Mouse (Mus musculus) embryonic facial prominence, embryonic 12.5 days (tissue): ENCODE results near the gene Gm16451. TPM values are rescaled to one million over a fixed set of nuclear protein-coding genes. Genes with fewer than 3 reads are reported as not detected.
"Not testable (repeated sequence)": the region's sequence is repeated elsewhere in the genome, so short reads cannot be mapped to it uniquely, and the experiment has no call there.

Experiments used
- ATAC-seq: fragments of 200-750 bp; cut with Nextera tagmentation; 2 replicates; pipeline ENCODE4 v1.8.0; 2017; ENCODE audit not compliant: insufficient number of reproducible peaks, insufficient read depth, low FRiP score, low TSS enrichment
- H3K27ac ChIP-seq: fragments of 300-500 bp; sonication (generic); 2 replicates; pipeline ENCODE4 v1.5.1; 2016; ENCODE audit warnings: mild to moderate bottlenecking
- H3K27me3 ChIP-seq: fragments of 300-500 bp; sonication (generic); 2 replicates; pipeline ENCODE4 v1.6.1; 2016; ENCODE audit warnings: mild to moderate bottlenecking, moderate library complexity
- H3K36me3 ChIP-seq: fragments of 300-500 bp; sonication (generic); 2 replicates; pipeline ENCODE4 v1.6.1; 2016; ENCODE audit warnings: mild to moderate bottlenecking
- H3K4me1 ChIP-seq: fragments of 300-500 bp; sonication (generic); 2 replicates; pipeline ENCODE4 v1.6.1; 2016
- H3K4me2 ChIP-seq: fragments of 300-500 bp; sonication (generic); replicated peaks from 2 replicates; pipeline ENCODE4 v1.6.1; 2016; ENCODE audit warnings: mild to moderate bottlenecking, moderate library complexity
- H3K4me3 ChIP-seq: fragments of 300-500 bp; sonication (generic); 2 replicates; pipeline ENCODE4 v1.5.1; 2016; ENCODE audit warnings: mild to moderate bottlenecking
- H3K9ac ChIP-seq: fragments of 300-500 bp; sonication (generic); 2 replicates; pipeline ENCODE4 v1.6.1; 2016; ENCODE audit warnings: mild to moderate bottlenecking, moderate library complexity
- H3K9me3 ChIP-seq: fragments of 300-500 bp; sonication (generic); 2 replicates; pipeline ENCODE4 v1.6.1; 2016; ENCODE audit warnings: mild to moderate bottlenecking, moderate library complexity
- WGBS: fragments of 180-500 bp; shearing (Covaris S2); methylation state at CpG from one replicate; pipeline ENCODE4 v1.1.7; 2016; 5-methylcytosine and 5-hydroxymethylcytosine counted together
- polyA plus RNA-seq: library from polyadenylated mRNA; unstranded; fragments of >200 nt; fragmentation: Nextera tagmentation; extraction: Ambion mirVana; gene quantifications from 2 replicates; pipeline ENCODE4 v1.2.1, GENCODE M21; 2016

Gm16451 gene
- not detected in 2 replicates for polyA plus RNA-seq

DNA sequence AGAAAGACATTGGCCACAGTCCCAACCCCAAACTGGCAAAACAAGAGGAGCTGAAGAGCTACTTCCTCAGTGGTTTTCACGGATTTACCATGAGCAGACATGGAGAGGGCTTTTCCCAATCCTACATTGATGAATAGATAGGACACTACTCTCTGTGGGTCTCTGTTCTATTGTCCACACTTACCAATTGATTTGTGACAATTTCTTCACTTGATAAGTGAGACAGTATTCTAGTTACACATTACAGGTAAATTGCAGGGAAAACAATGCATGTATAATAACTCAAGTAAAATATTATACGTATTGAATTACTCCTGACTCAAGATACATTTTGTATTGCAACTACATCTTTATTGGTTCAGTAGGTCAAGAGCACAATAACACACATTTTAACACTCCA lies at the start of gene Gm16451:
Gene Gm16451, minus strand, starts transcription at position 101 of the 400 bp plus-strand sequence.
- ATAC-seq, H3K9ac ChIP-seq, H3K27ac ChIP-seq, H3K36me3 ChIP-seq, H3K4me3 ChIP-seq, H3K4me2 ChIP-seq, H3K9me3 ChIP-seq, H3K27me3 ChIP-seq, H3K4me1 ChIP-seq: not testable (repeated sequence)
- WGBS: no CpG with 5 or more reads among the region's 2 CpGs

DNA sequence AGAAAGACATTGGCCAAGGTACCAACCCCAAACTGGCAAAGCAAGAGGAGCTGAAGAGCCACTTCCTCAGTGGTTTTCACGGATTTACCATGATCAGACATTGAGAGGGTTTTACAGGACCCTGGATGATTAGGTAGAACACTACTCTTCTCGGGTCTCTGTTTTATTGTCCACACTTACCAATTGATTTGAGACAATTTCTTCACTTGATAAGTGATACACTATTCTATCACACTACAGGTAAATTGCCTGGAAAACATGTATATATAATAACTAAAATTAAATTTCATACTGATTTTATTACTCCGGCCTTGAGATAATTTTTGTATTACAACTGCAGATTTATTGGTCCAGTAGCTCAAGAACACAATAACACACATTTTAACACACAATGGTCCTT lies 45.9 kb upstream of the Gm16451 start, which contains the start of gene Vmn1r142:
Gene Vmn1r142, minus strand, starts transcription at position 101 of the 400 bp plus-strand sequence.
- WGBS: no CpG with 5 or more reads among the region's 3 CpGs
- H3K4me1 ChIP-seq, H3K9me3 ChIP-seq, H3K9ac ChIP-seq, H3K4me2 ChIP-seq, H3K4me3 ChIP-seq, ATAC-seq, H3K27ac ChIP-seq, H3K36me3 ChIP-seq, H3K27me3 ChIP-seq: not testable (repeated sequence)

DNA sequence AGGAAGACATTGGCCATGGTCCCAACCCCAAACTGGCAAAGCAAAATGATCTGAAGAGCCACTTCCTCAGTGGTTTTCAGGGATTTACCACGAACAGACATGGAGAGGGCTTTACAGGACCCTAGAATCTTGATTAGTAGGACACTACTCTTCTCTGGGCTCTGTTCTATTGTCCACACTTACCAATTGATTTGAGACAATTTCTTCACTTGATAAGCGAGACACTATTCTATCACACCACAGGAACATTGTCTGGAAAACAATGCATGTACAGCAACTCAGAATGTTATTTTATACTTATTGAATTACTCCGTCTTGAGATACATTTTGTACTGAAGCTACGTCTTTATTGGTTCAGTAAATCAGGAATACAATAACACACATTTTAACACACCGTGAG lies 16.6 kb upstream of the Gm16451 start, which contains the start of gene Gm10666:
Gene Gm10666, minus strand, starts transcription at position 101 of the 400 bp plus-strand sequence.
- H3K4me1 ChIP-seq, ATAC-seq, H3K36me3 ChIP-seq, H3K4me3 ChIP-seq, H3K27me3 ChIP-seq, H3K4me2 ChIP-seq, H3K9ac ChIP-seq, H3K9me3 ChIP-seq, H3K27ac ChIP-seq: not testable (repeated sequence)
- no CpG with 5 or more reads among the region's 5 CpGs for WGBS

DNA sequence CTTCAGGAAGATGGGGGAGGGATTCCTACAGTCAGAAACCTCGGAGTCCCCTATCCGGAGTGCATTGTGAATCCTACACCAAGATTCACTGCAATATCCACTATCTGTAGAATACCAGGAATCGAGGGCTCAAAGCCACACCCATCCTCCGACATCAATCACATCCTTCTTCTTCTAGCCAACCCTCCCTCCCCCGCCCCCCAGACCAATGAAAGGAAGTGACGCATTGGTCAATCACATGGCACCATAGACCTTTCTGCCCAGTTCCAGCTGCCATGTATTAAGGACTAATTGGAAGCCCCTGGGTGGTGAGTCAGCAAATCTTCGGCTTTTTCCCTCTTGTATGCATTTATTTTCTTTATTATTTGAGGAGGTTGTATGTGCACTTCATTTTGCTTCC lies 49.3 kb downstream of the Gm16451 start, which contains the start of gene Vmn1r139:
Gene Vmn1r139, plus strand, starts transcription at position 301 of the 400 bp plus-strand sequence.
- not testable (repeated sequence) for H3K9me3 ChIP-seq, ATAC-seq, H3K4me1 ChIP-seq, H3K4me2 ChIP-seq, H3K27ac ChIP-seq, H3K4me3 ChIP-seq, H3K36me3 ChIP-seq, H3K9ac ChIP-seq, H3K27me3 ChIP-seq
- no CpG with 5 or more reads among the region's 7 CpGs for WGBS

Other genes with a start within 250 kb of the Gm16451 start
- gene Gm5891, start 197.0 kb downstream of the Gm16451 start, polyA plus RNA-seq: not detected in 2 replicates
- gene Vmn1r137, start 123.7 kb downstream of the Gm16451 start, polyA plus RNA-seq: not detected in 2 replicates
- not detected in 2 replicates for gene Vmn1r138, start 89.3 kb downstream of the Gm16451 start, polyA plus RNA-seq
- gene Gm6176, start 61.9 kb downstream of the Gm16451 start, polyA plus RNA-seq: not detected in 2 replicates
- gene Vmn1r139, start 49.2 kb downstream of the Gm16451 start, polyA plus RNA-seq: not detected in 2 replicates
- not detected in 2 replicates for gene Gm10666, start 16.5 kb upstream of the Gm16451 start, polyA plus RNA-seq
- gene Vmn1r142, start 45.8 kb upstream of the Gm16451 start, polyA plus RNA-seq: not detected in 2 replicates
- gene Vmn1r143, start 71.1 kb upstream of the Gm16451 start, polyA plus RNA-seq: not detected in 2 replicates
- gene Gm8653, start 83.0 kb upstream of the Gm16451 start, polyA plus RNA-seq: not detected in 2 replicates
- gene Gm8453, start 111.2 kb upstream of the Gm16451 start, polyA plus RNA-seq: not detected in 2 replicates
- gene Gm4187, start 211.5 kb upstream of the Gm16451 start, polyA plus RNA-seq: not detected in 2 replicates